Mouse (Mus musculus) G1E (cell line): ENCODE measurements at regions not wholly inside any gene's neighbourhood (a gene's known extent, or its start where the extent isn't known, plus 50 kb on each side); places are given as distances from the start of the nearest gene placed in this dataset.

Experiments used
- ATAC-seq: 2 replicates; pipeline ENCODE4 v1.8.0; 2016; ENCODE audit warnings: mild to moderate bottlenecking; ENCODE audit not compliant: insufficient number of reproducible peaks, poor library complexity, low FRiP score, severe bottlenecking; ENCODE audit errors: extremely low read depth
- DNase-seq: peaks from one replicate; pipeline ENCODE4 v3.0.0; 2012; ENCODE audit warnings: low spot score
- H3K27me3 ChIP-seq: 2 replicates; pipeline ENCODE4 v1.6.1; 2012; ENCODE audit warnings: mild to moderate bottlenecking, low read length, inconsistent platforms; ENCODE audit not compliant: insufficient read depth
- H3K36me3 ChIP-seq: replicated peaks from 2 replicates; pipeline ENCODE3; 2012; ENCODE audit warnings: mild to moderate bottlenecking, inconsistent platforms
- H3K4me1 ChIP-seq: 2 replicates; pipeline ENCODE4 v1.6.1; 2012; ENCODE audit warnings: low read depth, low read length, inconsistent platforms, mixed read lengths; ENCODE audit not compliant: insufficient read depth
- H3K4me3 ChIP-seq: 2 replicates; pipeline ENCODE4 v1.5.1; 2012; ENCODE audit warnings: low read depth, mild to moderate bottlenecking, inconsistent platforms, low read length, moderate library complexity, mixed read lengths
- H3K9me3 ChIP-seq: replicated peaks from 2 replicates; pipeline ENCODE4 v1.6.1; 2012; ENCODE audit warnings: inconsistent platforms
- CTCF ChIP-seq: IDR thresholded peaks from 2 replicates; pipeline ENCODE4 v1.5.1; 2012; ENCODE audit warnings: low read depth, low read length, inconsistent platforms, mixed read lengths
- GATA1 ChIP-seq: IDR thresholded peaks from 2 replicates; pipeline ENCODE4 v1.6.1; 2012; ENCODE audit warnings: borderline replicate concordance, low read length, inconsistent platforms, mixed read lengths
- GATA2 ChIP-seq: IDR thresholded peaks from 2 replicates; pipeline ENCODE4 v1.6.1; 2012; ENCODE audit warnings: low read depth, low read length, inconsistent platforms, borderline replicate concordance
- POLR2AphosphoS5 ChIP-seq: IDR thresholded peaks from 2 replicates; pipeline ENCODE4 v1.6.1; 2012; ENCODE audit warnings: low read depth, low read length, inconsistent platforms; ENCODE audit not compliant: insufficient replicate concordance
- TAL1 ChIP-seq: conservative IDR thresholded peaks from 2 replicates; pipeline ENCODE4 v1.6.1; 2012; ENCODE audit warnings: low read depth, low read length, inconsistent platforms, mixed read lengths

DNA sequence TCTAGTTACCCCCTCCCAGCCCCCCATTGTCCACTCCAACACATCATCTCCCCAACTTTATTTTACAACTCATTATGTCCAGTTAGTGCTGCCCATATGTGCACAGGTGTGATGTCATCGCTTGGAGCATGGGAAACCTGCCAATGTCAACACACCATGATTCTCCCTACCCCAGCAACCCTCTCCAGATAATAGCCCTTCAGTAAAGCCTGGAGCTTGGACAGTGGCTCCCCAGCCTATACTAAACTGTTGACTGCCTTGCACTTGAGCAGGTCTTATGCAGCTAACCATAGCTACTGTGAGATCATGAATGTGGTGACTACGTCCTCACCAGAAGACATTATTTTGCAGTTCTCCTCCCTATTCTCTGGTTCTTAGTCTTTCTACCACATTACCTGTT lies 570.5 kb upstream of the Adamts9 start:
- peaks cover 7% of the 10 kb centered on the region for H3K27me3 ChIP-seq
- H3K9me3 ChIP-seq: peaks cover 12% of the 10 kb centered on the region
- TF ChIP-seq POLR2AphosphoS5 (no peak), TAL1 (no peak), CTCF (no peak), GATA2 (no peak), GATA1 (no peak)
- ATAC-seq: no peak
- H3K4me1 ChIP-seq: no peaks in the 10 kb centered on the region
- no peak for DNase-seq
- no peaks in the 10 kb centered on the region for H3K36me3 ChIP-seq
- no peak overlapping the region for H3K4me3 ChIP-seq

GRCm38 (mm10) chr6:93509857-93510256 lies 566.6 kb upstream of the Adamts9 start:
- Histone ChIP-seq H3K36me3 (no peaks in the 10 kb centered on the region), H3K4me3 (no peak overlapping the region), H3K9me3 (peaks cover 10% of the 10 kb centered on the region; the same call in 1 of the 2 replicates), H3K4me1 (no peaks in the 10 kb centered on the region), H3K27me3 (peaks cover 7% of the 10 kb centered on the region)
- no peak for ATAC-seq
- TF ChIP-seq GATA2: no peak
- no peak for TF ChIP-seq POLR2AphosphoS5
- no peak for TF ChIP-seq TAL1
- no peak for TF ChIP-seq GATA1
- no peak for DNase-seq

DNA sequence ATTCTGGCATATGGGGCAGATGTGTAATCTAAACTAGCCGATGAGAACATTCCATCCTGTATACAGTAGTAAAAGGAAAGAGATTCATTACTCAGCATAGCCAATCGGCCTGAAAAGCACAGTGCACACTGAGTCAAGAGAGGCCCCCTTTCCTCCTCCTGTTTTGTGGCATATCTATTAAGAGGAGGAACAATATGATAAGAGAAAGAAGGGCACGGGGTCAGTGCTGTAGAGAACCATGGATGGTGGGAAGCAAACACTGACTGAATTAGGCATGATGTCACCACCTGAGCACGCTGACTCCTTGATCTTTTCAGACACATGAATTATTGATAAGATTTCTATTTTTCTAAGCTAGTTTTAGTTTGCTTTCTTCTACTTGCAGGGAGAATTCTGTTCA lies 554.5 kb upstream of the Adamts9 start:
- H3K4me3 ChIP-seq: no peak overlapping the region
- H3K27me3 ChIP-seq: no peaks in the 10 kb centered on the region
- H3K36me3 ChIP-seq: no peaks in the 10 kb centered on the region
- ATAC-seq: no peak
- TF ChIP-seq GATA2 (no peak), CTCF (no peak), POLR2AphosphoS5 (no peak), GATA1 (no peak), TAL1 (no peak)
- DNase-seq: no peak
- no peaks in the 10 kb centered on the region for H3K4me1 ChIP-seq
- no peaks in the 10 kb centered on the region for H3K9me3 ChIP-seq

- Histone ChIP-seq H3K27me3 (no peaks in the 10 kb centered on the region), H3K4me3 (no peak overlapping the region), H3K4me1 (no peaks in the 10 kb centered on the region), H3K36me3 (no peaks in the 10 kb centered on the region), H3K9me3 (no peaks in the 10 kb centered on the region; the same call in 1 of the 2 replicates)
- no peak for TF ChIP-seq CTCF
- TF ChIP-seq GATA2: no peak
- no peak for TF ChIP-seq TAL1
- no peak for TF ChIP-seq GATA1
- TF ChIP-seq POLR2AphosphoS5: no peak
- no peak for ATAC-seq
- no peak for DNase-seq
Measured at GRCm38 (mm10) chr6:93488441-93488955, 545.2 kb upstream of the Adamts9 start.

- TF ChIP-seq POLR2AphosphoS5: no peak
- no peak for TF ChIP-seq CTCF
- H3K9me3 ChIP-seq: no peaks in the 10 kb centered on the region
- ATAC-seq: no peak
- H3K4me1 ChIP-seq: no peaks in the 10 kb centered on the region
- DNase-seq: no peak
- H3K27me3 ChIP-seq: no peaks in the 10 kb centered on the region
- H3K4me3 ChIP-seq: no peak overlapping the region
- H3K36me3 ChIP-seq: no peaks in the 10 kb centered on the region
Measured at GRCm38 (mm10) chr6:93478521-93478920, 535.2 kb upstream of the Adamts9 start.

DNA sequence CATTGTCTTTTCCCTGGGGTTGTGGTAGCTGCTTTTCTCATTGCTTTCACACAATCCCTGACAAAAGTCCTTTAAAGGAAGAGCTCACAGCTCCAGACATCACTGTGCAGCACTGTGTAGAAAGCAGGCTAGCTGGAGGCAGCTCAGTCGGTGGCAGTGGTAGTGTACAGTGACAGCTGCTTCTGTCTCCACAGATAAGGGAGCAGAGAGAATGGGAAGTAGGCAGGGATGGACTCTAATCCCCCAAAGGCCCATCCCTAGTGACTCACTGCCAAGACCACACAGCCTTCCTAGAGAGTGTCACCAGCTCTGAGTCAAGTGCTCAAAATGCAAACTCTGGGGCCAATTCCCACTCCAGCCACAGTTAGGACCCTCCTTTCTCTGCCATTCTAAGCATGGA lies 531.7 kb upstream of the Adamts9 start:
- Histone ChIP-seq H3K4me3 (no peak overlapping the region), H3K9me3 (no peaks in the 10 kb centered on the region), H3K4me1 (no peaks in the 10 kb centered on the region), H3K27me3 (no peaks in the 10 kb centered on the region), H3K36me3 (no peaks in the 10 kb centered on the region)
- DNase-seq: no peak
- no peak for ATAC-seq
- TF ChIP-seq POLR2AphosphoS5: no peak
- TF ChIP-seq GATA1: no peak
- TF ChIP-seq TAL1: no peak
- no peak for TF ChIP-seq CTCF
- no peak for TF ChIP-seq GATA2

GRCm38 (mm10) chr6:93467867-93468266 lies 524.6 kb upstream of the Adamts9 start:
- no peak for ATAC-seq
- no peak for DNase-seq

More at GRCm38 (mm10) chr6:93467867-93468266, 524.6 kb upstream of the Adamts9 start:
- Histone ChIP-seq H3K27me3 (no peaks in the 10 kb centered on the region; the same call in 1 of the 2 replicates), H3K4me3 (no peak overlapping the region), H3K9me3 (peaks cover 2% of the 10 kb centered on the region; the same call in 1 of the 2 replicates), H3K36me3 (no peaks in the 10 kb centered on the region), H3K4me1 (no peaks in the 10 kb centered on the region)
- TF ChIP-seq GATA1 (no peak), TAL1 (no peak), GATA2 (no peak), CTCF (no peak), POLR2AphosphoS5 (no peak)
